Mouse (Mus musculus) left cerebral cortex, adult 18-20 months (tissue): ENCODE results near the gene Socs5. TPM values are rescaled to one million over a fixed set of nuclear protein-coding genes. Genes with fewer than 3 reads are reported as not detected.
A peak's percentile ranks its signal among the peaks of the same experiment; 100 is the strongest.

Experiments used
- DNase-seq, 2 experiments: peaks; one replicate each; pipeline ENCODE4 v3.0.0; 2021 to 2022; ENCODE audit warnings: low spot score in 2 of 2, mixed read lengths in 1 of 2
- microRNA-seq, 2 experiments: library from miRNA; unstranded; fragments of <30 nt; microRNA quantifications; one replicate each; pipeline ENCODE4 v1.2.0; 2021
- total RNA-seq, 2 experiments: library from RNA; stranded (reverse); gene quantifications; 2 replicates each; pipeline ENCODE4 v1.2.3; 2021

Socs5 gene
- total RNA-seq, 2 experiments from 2014 or later: 130 to 135 TPM

- DNase-seq: no peak
Observed at GRCm38 (mm10) chr17:87160270-87160669, 52.8 kb downstream of the Socs5 start.

GRCm38 (mm10) chr17:87164312-87164922 lies 56.9 kb downstream of the Socs5 start:
- no peak for DNase-seq

- DNase-seq: no peak
Observed at GRCm38 (mm10) chr17:87167407-87167806, 59.9 kb downstream of the Socs5 start.

GRCm38 (mm10) chr17:87169076-87169475 lies 61.6 kb downstream of the Socs5 start:
- peak; percentile 3 to 35 for DNase-seq

GRCm38 (mm10) chr17:87170364-87170763 lies 62.9 kb downstream of the Socs5 start:
- no peak for DNase-seq

GRCm38 (mm10) chr17:87172031-87172430 lies 64.6 kb downstream of the Socs5 start:
- DNase-seq: no peak

- no peak for DNase-seq
Observed at GRCm38 (mm10) chr17:87173966-87174365, 66.5 kb downstream of the Socs5 start.

- no peak for DNase-seq
Observed at GRCm38 (mm10) chr17:87174651-87175331, 67.3 kb downstream of the Socs5 start.

GRCm38 (mm10) chr17:87176066-87177012 lies 68.9 kb downstream of the Socs5 start:
- no peak for DNase-seq

- peak; percentile 22 to 35 for DNase-seq
Observed at GRCm38 (mm10) chr17:87178596-87179590, 71.4 kb downstream of the Socs5 start.

- DNase-seq: no peak
Observed at GRCm38 (mm10) chr17:87179939-87180550, 72.6 kb downstream of the Socs5 start.

- no peak for DNase-seq
Observed at GRCm38 (mm10) chr17:87181683-87182346, 74.3 kb downstream of the Socs5 start.

GRCm38 (mm10) chr17:87185461-87186066 lies 78.1 kb downstream of the Socs5 start:
- no peak for DNase-seq

- DNase-seq: no peak
Observed at GRCm38 (mm10) chr17:87187005-87187404, 79.5 kb downstream of the Socs5 start.

Small RNA genes lying within 50 kb of the gene (microRNA-seq; reads per million reads assigned to microRNA genes)
- gene Gm22346: 0 reads per million in 2 experiments

Other genes starting within 250 kb of the Socs5 start
- gene Tmem247, start 190.3 kb upstream of the Socs5 start, total RNA-seq: not detected
- gene Atp6v1e2, start 159.8 kb upstream of the Socs5 start, total RNA-seq: not detected
- 10 to 100 TPM; 37.8 to 46.2 TPM for gene Rhoq, start 144.6 kb upstream of the Socs5 start, total RNA-seq
- gene Pigf, start 82.3 kb upstream of the Socs5 start, total RNA-seq: 10 to 100 TPM; 19.1 to 19.7 TPM
- gene Cript, start 82.1 kb upstream of the Socs5 start, total RNA-seq: 10 to 100 TPM; 57.7 to 68.4 TPM
- 10 to 100 TPM; 67.2 to 72.0 TPM for gene Mcfd2, start 158.3 kb downstream of the Socs5 start, total RNA-seq
- gene Ttc7, start 175.2 kb downstream of the Socs5 start, total RNA-seq: 10 to 100 TPM; 10.0 to 11.9 TPM